Mouse (Mus musculus) intestine, embryonic 14.5 days (tissue): ENCODE measurements around the gene Gjd2. TPM values are rescaled to one million over a fixed set of nuclear protein-coding genes. Genes with fewer than 3 reads are reported as not detected.

Source experiments
- ATAC-seq: fragments of 200-750 bp; cut with Nextera tagmentation; replicated peaks from 2 replicates; pipeline ENCODE4 v1.8.0; 2017; ENCODE audit warnings: low read depth, moderate number of reproducible peaks, moderate TSS enrichment, moderate library complexity; ENCODE audit not compliant: low FRiP score, low TSS enrichment
- DNase-seq: peaks from one replicate; pipeline ENCODE4 v3.0.0-alpha.2; 2018; ENCODE audit warnings: low spot score
- H3K27ac ChIP-seq: fragments of 300-500 bp; sonication (generic); 2 replicates; pipeline ENCODE4 v1.5.1; 2014; ENCODE audit warnings: low read depth, mild to moderate bottlenecking, control low read depth
- H3K27me3 ChIP-seq: fragments of 300-500 bp; sonication (generic); replicated peaks from 2 replicates; pipeline ENCODE4 v1.6.1; 2014; ENCODE audit warnings: low read length, control low read depth; ENCODE audit not compliant: control insufficient read depth, insufficient read depth
- H3K36me3 ChIP-seq: fragments of 300-500 bp; sonication (generic); 2 replicates; pipeline ENCODE4 v1.6.1; 2014; ENCODE audit warnings: low read length, control low read depth; ENCODE audit not compliant: control insufficient read depth, insufficient read depth
- H3K4me1 ChIP-seq: fragments of 300-500 bp; sonication (generic); replicated peaks from 2 replicates; pipeline ENCODE4 v1.6.1; 2014; ENCODE audit warnings: low read length, control low read depth, mixed read lengths; ENCODE audit not compliant: control insufficient read depth, insufficient read depth
- H3K4me2 ChIP-seq: fragments of 300-500 bp; sonication (generic); 2 replicates; pipeline ENCODE4 v1.6.1; 2014; ENCODE audit warnings: low read length
- H3K4me3 ChIP-seq: fragments of 300-500 bp; sonication (generic); 2 replicates; pipeline ENCODE4 v1.5.1; 2014; ENCODE audit warnings: low read depth, low read length, control low read depth, mixed read lengths
- H3K9ac ChIP-seq: fragments of 300-500 bp; sonication (generic); 2 replicates; pipeline ENCODE4 v1.6.1; 2014; ENCODE audit warnings: mild to moderate bottlenecking, low read length
- H3K9me3 ChIP-seq: fragments of 300-500 bp; sonication (generic); 2 replicates; pipeline ENCODE4 v1.6.1; 2016; ENCODE audit warnings: low read length, control low read depth; ENCODE audit not compliant: control insufficient read depth
- WGBS: fragments of 180-500 bp; shearing (Covaris S2); extraction: QIAGEN DNeasy Blood & Tissue Kit; methylation state at CpG from one replicate; pipeline ENCODE4 v1.1.7; 2014; 5-methylcytosine and 5-hydroxymethylcytosine counted together
- polyA plus RNA-seq: library from polyadenylated mRNA; unstranded; fragments of >200 nt; fragmentation: Nextera tagmentation; extraction: Ambion mirVana; gene quantifications from 2 replicates; pipeline ENCODE4 v1.2.1, GENCODE M21; 2014

Gene Gjd2
- polyA plus RNA-seq: 0.60 and 0.70 TPM in 2 replicates

- no peak within 1 kb of the TSS for H3K9ac ChIP-seq
- H3K4me2 ChIP-seq: peak within 1 kb of the TSS; percentile 66
- H3K4me3 ChIP-seq: peak within 1 kb of the TSS; percentile 35
- under 1% methylated on average over 59 of the region's 60 CpGs for WGBS
- peak; percentile 53 for DNase-seq
- ATAC-seq: peak; percentile 77
- H3K9me3 ChIP-seq: no peaks in the 10 kb centered on the region
- no peaks in the 10 kb centered on the region for H3K4me1 ChIP-seq
- no peak within 1 kb of the TSS for H3K27ac ChIP-seq
- H3K36me3 ChIP-seq: no peaks in the 10 kb centered on the region
- peaks cover 51% of the 10 kb centered on the region for H3K27me3 ChIP-seq
Measured at GRCm38 (mm10) chr2:114013295-114013771, at the start of gene Gjd2. Gene Gjd2, minus strand, starts transcription at chr2:114013619.

DNA sequence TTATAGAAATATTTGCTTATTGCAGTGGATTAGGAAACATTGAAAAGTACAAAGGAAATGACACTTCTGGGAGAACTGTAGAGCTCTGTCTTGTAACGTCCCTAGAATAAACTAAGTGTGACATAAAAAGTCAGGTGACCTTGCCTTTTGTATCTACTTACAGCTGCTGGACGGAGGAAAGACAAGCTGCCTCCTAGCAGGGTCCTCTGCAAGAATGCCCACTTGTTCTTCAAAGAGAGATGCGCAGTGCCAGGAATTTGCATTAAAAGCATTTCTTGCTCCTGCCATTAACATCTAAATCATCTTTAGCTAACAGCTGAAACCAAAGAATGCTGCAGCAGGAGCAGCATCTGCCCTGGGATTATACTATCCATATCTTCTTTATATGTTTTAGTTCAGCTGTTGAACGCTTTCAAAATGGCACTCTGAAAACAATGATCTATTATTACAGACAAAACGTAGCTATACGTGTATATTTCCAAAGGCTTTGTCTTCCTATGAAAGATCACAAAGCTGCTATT, 46.7 kb upstream of the Gjd2 start:
- H3K4me2 ChIP-seq: no peak overlapping the region
- 50% methylated on average over 6 of the region's 6 CpGs for WGBS
- H3K36me3 ChIP-seq: no peaks in the 10 kb centered on the region
- no peak overlapping the region for H3K27ac ChIP-seq
- no peaks in the 10 kb centered on the region for H3K4me1 ChIP-seq
- no peaks in the 10 kb centered on the region for H3K9me3 ChIP-seq
- DNase-seq: no peak
- no peak for ATAC-seq
- H3K27me3 ChIP-seq: no peaks in the 10 kb centered on the region
- H3K4me3 ChIP-seq: no peak overlapping the region
- no peak overlapping the region for H3K9ac ChIP-seq

- ATAC-seq (no peak), DNase-seq (no peak)
- no peak overlapping the region for H3K4me3 ChIP-seq
- H3K4me2 ChIP-seq: no peak overlapping the region
- no peaks in the 10 kb centered on the region for H3K27me3 ChIP-seq
- H3K27ac ChIP-seq: no peak overlapping the region
- H3K4me1 ChIP-seq: no peaks in the 10 kb centered on the region
- 68% methylated on average over 1 of the region's 1 CpGs for WGBS
- no peak overlapping the region for H3K9ac ChIP-seq
- no peaks in the 10 kb centered on the region for H3K36me3 ChIP-seq
- no peaks in the 10 kb centered on the region for H3K9me3 ChIP-seq
Measured at GRCm38 (mm10) chr2:114059608-114060007, 46.2 kb upstream of the Gjd2 start.

DNA sequence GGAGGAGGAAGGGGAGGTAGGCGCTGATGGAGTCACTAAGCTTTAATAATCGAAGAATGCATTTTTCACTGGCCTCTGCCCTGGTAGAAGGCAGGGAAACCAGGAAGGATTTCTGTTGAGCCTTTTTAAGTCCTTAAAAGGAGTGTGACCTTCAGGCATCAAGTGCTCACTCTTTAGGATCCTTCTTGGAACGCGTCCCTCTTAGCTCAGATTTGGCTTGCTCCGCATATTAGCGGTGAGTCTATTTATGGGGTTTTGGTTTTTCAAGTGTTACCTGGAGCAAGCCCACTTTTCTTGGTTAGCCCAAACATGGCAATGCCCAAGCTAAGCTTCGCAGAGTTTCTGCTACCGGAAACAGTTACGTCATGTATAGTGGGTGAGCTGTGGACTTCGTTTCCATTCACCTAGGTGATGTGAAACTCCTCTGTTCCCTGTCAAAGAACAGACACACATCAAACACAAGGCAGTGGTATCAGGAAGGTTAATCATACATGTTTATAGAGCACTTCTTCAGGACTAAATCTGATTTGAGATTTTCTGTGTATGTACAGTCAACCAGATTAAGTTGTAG, 44.9 kb upstream of the Gjd2 start:
- Histone ChIP-seq H3K27me3 (no peaks in the 10 kb centered on the region), H3K4me1 (no peaks in the 10 kb centered on the region), H3K27ac (no peak overlapping the region), H3K9me3 (no peaks in the 10 kb centered on the region), H3K36me3 (no peaks in the 10 kb centered on the region), H3K4me3 (no peak overlapping the region), H3K9ac (no peak overlapping the region), H3K4me2 (no peak overlapping the region)
- no peak for ATAC-seq
- WGBS: 88% methylated on average over 10 of the region's 10 CpGs
- no peak for DNase-seq

- no peak overlapping the region for H3K4me2 ChIP-seq
Measured at GRCm38 (mm10) chr2:114057303-114057853, 44.0 kb upstream of the Gjd2 start.

DNA sequence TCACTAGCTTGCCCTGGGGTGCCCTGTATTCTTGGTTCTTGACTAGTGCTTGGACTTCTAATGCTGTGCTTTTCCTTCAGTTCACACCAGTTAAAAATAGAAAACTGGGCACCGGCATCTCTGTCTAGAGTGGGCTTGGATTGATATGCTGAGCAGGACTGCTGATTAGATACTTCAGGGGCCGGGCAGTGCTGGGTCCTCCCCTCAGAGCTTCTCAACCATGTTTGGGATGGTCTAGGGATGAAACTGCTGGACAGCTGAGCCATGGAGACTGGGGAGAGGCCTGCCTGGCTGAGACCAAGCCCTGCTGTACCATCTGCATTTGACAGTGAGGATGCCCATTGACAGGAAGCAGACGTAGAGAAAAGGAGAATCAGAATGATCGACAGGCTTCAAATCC, 40.7 kb upstream of the Gjd2 start:
- Histone ChIP-seq H3K4me3 (no peak overlapping the region), H3K27ac (no peak overlapping the region), H3K27me3 (no peaks in the 10 kb centered on the region), H3K9ac (no peak overlapping the region), H3K9me3 (no peaks in the 10 kb centered on the region), H3K36me3 (no peaks in the 10 kb centered on the region), H3K4me2 (no peak overlapping the region), H3K4me1 (no peaks in the 10 kb centered on the region)
- 72% methylated on average over 4 of the region's 4 CpGs for WGBS
- DNase-seq: no peak
- no peak for ATAC-seq

More at GRCm38 (mm10) chr2:114057303-114057853, 44.0 kb upstream of the Gjd2 start:
- Histone ChIP-seq H3K27me3 (no peaks in the 10 kb centered on the region), H3K4me1 (no peaks in the 10 kb centered on the region), H3K36me3 (no peaks in the 10 kb centered on the region), H3K4me3 (no peak overlapping the region), H3K9ac (no peak overlapping the region), H3K27ac (no peak overlapping the region), H3K9me3 (no peaks in the 10 kb centered on the region)
- WGBS: 12% methylated on average over 10 of the region's 10 CpGs
- ATAC-seq (no peak), DNase-seq (no peak)

GRCm38 (mm10) chr2:114052696-114053598, 39.5 kb upstream of the Gjd2 start, which contains the start of gene Actc1:
Gene Actc1, minus strand, starts transcription at chr2:114053548.
- ATAC-seq (0 out of 2 replicates have a peak, but pooled peaks have one; percentile 36), DNase-seq (no peak)
- Histone ChIP-seq H3K4me3 (no peak within 1 kb of the TSS), H3K4me2 (peak within 1 kb of the TSS; percentile 37), H3K36me3 (no peaks in the 10 kb centered on the region), H3K27ac (no peak within 1 kb of the TSS), H3K9me3 (no peaks in the 10 kb centered on the region), H3K27me3 (no peaks in the 10 kb centered on the region), H3K9ac (no peak within 1 kb of the TSS), H3K4me1 (no peaks in the 10 kb centered on the region)
- 28% methylated on average over 14 of the region's 14 CpGs for WGBS

DNA sequence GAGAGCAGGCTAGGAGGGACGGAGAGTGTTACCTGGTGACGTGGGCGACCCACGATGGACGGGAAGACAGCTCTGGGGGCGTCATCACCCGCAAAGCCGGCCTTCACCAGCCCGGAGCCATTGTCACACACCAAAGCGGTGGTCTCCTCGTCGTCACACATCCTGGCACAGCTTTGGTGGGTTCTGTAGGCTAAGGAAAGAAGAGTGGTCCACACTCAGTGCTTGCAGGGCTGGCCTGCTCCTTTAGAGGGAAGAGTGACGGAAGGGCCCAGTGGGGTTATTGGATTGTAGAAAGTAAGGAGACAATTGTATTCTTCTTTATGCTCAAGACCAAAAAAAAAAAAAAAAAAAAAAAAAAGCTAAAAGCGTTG, 38.4 kb upstream of the Gjd2 start:
- H3K27ac ChIP-seq: no peak overlapping the region
- DNase-seq (no peak), ATAC-seq (no peak)
- H3K4me1 ChIP-seq: no peaks in the 10 kb centered on the region
- WGBS: 84% methylated on average over 14 of the region's 14 CpGs
- H3K9ac ChIP-seq: no peak overlapping the region
- H3K36me3 ChIP-seq: no peaks in the 10 kb centered on the region
- no peaks in the 10 kb centered on the region for H3K9me3 ChIP-seq
- H3K4me2 ChIP-seq: no peak overlapping the region
- no peaks in the 10 kb centered on the region for H3K27me3 ChIP-seq
- no peak overlapping the region for H3K4me3 ChIP-seq
